Mouse (Mus musculus) neutrophil, adult 5-6 weeks (primary cell): ENCODE data around the gene Fam71f1. TPM values are rescaled to one million over a fixed set of nuclear protein-coding genes. Genes with fewer than 3 reads are reported as not detected.
"Not testable (repeated sequence)": the region's sequence is repeated elsewhere in the genome, so short reads cannot be mapped to it uniquely, and the experiment has no call there.

Experiments used
- ATAC-seq: fragments of 151-379, 151-347 bp; 2 replicates; pipeline ENCODE4 v1.8.0; 2017; ENCODE audit warnings: mild to moderate bottlenecking, moderate TSS enrichment; ENCODE audit not compliant: insufficient number of reproducible peaks, poor library complexity, low FRiP score, severe bottlenecking; ENCODE audit errors: extremely low read depth
- total RNA-seq: library from RNA; stranded (forward); fragments of 200-1000 nt; gene quantifications from 2 replicates; pipeline ENCODE4 v1.2.3, GENCODE M21; 2017

Fam71f1 gene
- total RNA-seq, 1 experiment from 2014 or later = not detected

DNA sequence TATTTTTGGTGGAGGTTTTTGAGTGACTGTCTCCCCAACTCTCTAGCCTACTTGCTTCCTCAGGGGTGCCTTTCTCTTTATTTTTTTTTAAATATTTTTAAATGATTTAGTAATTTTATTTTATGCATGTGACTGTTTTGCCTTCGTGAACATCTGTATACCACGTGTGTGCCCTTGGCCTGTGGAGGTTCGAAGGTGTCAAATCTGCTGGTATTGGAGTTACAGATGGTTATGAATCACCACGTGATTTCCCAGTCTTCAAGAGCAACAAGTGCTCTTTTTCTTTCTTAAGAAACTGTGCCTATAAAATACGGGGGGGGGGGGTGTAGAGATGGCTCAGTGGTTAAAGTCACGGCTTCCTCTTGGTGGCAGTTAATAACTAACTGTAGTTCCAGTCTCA is 2.6 kb downstream of the Fam71f1 start:
- ATAC-seq = no peak

DNA sequence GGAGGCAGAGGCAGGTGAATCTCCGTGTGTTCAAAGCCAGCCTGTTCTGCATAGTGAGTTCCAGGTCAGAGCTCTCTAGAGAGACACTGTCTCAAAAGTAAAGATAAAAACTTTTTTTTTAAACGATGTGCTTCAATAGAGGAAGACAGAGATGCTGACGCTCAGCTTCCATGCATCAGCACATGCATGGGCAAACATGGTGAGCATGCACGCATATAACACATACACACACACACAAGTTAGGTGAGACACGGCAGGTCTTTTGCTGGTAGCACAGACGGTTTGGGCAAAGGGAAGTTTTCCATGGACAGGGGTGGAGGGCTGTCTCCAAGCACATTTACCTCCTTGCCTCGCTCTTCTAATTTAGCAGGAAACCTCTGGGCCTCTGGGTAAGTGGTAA is 3.2 kb downstream of the Fam71f1 start:
- no peak for ATAC-seq

DNA sequence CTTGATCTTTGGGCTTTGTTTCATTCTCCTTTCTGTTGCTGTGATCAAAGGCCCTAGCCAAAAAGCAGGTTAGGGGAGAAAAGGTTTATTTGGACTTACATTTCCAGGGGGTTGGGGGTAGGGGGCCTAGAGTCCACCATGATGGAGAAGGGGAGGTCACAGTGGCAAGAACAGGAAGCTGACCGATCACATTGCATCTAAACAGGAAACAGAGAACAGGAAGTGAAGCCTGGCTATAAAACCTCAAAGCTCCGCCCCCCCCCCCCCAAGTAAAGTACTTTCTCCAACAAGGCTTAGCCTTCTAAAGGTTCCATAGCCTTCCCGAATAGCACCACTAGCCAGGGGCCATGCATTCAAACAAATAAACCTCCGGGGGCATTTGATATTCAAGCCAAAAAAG is 3.8 kb downstream of the Fam71f1 start:
- ATAC-seq = no peak

DNA sequence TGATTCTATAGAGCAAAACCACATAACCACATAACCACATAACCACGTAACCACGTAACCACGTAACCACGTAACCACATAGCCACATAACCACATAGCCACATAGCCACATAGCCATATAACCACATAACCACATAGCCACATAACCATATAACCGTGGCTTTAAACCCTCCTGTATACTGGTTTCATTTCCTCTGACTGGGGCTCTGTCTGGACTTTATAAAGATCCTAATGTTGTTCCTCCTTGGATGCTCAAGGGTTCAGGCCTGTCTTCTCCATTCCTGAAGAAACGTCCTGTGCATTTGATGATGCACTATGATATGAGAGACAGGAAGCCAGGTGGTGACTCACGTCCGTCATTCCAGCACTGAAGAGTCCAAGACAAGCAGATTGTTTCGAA is 8.0 kb downstream of the Fam71f1 start:
- no peak for ATAC-seq

- no peak for ATAC-seq
Observed at GRCm38 (mm10) chr6:29329514-29329913, 10.6 kb downstream of the Fam71f1 start.

DNA sequence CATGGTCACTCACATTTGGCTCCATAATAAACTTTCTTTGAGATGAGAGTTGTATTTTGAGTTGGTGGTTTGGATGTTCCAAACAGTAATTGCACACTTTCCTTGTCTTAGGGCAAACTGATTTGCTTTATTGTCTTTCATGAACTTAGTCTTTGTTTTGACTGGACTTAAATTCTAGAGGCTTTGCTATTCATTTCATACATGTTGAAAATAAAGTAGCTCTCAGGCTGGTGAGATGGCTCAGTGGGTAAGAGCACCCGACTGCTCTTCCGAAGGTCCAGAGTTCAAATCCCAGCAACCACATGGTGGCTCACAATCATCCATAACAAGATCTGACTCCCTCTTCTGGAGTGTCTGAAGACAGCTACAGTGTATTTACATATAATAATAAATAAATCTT is 27.6 kb downstream of the Fam71f1 start:
- not testable (repeated sequence) for ATAC-seq

DNA sequence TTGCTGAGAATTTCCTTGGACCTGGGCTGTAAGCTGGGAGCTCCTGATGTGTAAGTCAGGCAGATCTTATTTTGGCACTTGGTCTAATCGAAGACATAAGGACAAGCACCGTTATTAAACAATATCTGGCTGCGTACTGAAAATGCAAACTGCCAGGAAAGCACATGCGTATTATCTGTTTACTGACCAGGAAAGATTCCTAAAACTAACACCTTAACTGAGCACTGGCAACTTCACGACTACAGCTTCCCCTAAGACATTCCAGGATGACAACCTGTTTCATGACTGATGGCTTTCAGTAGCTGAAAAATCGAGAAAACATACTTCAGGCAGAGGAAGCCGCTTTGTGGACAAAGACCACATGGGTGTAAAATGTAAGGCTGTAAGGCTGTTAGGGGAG is 28.2 kb downstream of the Fam71f1 start:
- ATAC-seq = no peak

DNA sequence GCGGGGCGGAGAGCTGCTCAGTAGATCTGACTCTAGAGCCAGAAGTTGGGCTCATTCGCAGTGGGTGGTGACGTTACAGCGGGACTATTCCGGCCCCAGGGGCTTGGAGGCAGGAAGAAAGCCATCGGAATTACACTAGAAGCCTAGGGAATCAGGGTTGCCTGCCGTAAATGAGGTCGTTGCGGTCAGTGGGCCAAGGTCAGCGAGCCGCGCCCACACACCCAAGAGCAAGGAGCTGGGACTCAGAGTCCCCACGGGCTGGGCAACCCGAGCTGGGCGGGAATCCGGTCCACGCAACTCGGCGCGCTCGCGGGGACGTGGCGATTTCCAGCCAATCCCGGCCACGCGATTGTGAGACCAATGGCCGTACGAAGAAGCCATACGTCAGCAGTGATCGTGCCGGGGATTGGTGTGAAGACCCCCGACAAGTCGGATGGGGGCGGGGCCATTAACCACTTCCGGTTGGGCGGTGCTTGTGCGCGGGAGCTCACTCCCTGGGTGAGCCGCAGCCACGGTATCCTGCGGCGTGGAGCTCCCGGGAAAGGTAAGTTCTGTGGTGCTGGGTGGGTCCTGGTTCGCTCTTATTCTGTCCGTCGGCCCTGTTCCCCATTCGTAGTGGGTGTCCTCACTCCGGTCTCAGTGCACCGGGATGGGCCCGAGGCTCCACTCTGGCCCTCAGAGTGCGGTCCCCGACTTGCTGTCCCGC is 28.9 kb downstream of the Fam71f1 start, which contains the start of gene Calu:
TSS of gene Calu (plus strand) at position 405 of the 706 bp plus-strand sequence.
- ATAC-seq = peak; percentile 97

GRCm38 (mm10) chr6:29348371-29348724 is 29.4 kb downstream of the Fam71f1 start:
- no peak for ATAC-seq

DNA sequence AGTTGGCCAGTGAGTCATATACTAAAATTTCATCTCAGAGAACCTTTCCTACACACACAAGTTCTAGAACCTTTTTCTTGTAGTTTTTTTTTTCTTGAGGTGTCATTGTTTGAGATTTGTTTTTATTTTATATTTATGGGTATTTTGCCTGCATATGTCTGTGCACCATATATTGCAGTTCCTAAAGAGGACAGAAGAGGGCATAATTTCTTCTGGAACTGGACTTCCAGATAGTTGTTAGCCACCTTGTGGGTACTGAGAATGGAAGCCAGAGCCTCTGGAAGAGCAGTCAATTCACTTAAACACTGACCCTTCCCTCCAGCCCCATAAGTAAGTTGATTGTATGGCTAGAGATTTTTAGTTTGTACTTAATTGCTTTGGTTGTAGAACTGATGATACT is 32.7 kb downstream of the Fam71f1 start:
- ATAC-seq = no peak

DNA sequence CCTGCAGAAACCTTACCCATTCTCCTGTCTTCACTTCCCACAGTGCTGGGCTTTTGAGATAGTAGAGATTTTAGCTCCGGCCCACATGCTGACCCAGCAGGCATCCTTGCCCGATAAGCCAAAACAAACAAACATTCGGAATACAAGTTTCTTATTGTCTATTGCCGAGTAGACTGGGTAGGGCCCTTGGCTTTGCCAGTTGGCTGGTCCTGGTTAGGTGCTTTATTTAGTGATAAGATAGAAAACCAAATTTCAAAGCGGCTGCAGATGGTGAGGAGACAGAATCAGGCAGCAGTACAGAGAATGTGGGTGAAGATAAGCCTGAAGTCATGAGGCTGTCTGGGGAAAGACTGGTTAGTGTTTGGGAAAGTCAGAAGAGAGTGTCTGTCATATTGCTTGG is 33.9 kb downstream of the Fam71f1 start:
- ATAC-seq = no peak

- ATAC-seq = no peak
Observed at GRCm38 (mm10) chr6:29359386-29359785, 40.4 kb downstream of the Fam71f1 start.

DNA sequence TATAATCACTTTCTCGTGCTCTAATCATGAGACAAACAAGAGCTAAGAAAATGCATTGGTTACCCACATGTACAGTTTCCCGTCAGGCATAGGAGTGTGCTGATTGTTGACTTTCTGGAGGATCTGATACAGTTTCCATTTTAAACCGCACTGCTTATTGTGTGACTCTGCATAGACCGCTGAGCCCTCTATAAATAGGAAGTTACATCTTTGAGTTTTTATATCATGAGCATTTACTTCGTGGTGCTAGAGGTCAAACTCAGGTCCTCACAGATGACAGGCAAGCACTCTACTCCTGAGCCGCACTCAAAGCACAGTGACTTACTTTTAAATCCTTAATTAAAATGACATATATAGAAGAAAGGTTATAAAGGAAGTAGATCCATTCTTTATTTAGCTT is 41.3 kb downstream of the Fam71f1 start:
- no peak for ATAC-seq

DNA sequence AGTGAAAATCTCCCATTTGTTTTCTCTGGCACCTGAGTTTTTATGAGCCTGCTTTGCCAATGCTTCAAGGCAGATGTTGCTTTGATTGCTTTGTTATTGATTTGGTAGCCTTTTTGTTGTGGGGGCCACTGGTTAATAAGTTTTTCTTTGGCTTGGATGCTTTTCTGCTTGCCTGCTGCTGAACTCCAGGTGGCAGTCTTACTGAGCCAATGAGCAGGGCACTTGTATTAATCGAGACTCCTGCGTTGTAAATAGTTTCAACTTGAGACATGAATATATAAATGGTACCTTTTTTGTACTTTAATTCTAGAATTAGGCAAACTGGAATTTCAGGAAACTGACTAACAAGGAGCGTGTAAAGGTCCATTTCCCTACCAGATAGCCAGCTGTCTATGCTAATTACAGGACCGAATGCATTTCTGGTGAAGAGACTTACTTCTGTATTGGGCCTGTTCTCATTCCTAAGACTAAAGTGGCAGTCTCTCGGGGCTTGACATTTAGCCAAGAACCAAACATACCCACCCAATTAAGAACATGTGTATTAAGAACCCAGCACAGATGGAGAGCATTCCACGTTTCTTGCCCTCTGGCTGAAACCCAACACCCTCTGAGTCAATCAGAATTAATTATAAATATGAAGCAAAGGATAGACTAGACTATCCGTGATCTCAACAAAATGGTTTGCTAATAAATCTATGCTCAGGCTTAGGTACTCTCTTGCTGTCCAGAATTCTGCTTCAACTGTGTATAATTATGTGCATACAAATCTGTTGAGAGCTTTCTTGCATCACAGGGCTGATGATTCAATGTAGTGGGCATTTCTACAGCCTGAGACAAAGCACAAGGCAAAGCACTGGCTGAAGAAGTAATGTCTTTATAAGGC is 43.5 kb downstream of the Fam71f1 start:
- ATAC-seq = no peak

DNA sequence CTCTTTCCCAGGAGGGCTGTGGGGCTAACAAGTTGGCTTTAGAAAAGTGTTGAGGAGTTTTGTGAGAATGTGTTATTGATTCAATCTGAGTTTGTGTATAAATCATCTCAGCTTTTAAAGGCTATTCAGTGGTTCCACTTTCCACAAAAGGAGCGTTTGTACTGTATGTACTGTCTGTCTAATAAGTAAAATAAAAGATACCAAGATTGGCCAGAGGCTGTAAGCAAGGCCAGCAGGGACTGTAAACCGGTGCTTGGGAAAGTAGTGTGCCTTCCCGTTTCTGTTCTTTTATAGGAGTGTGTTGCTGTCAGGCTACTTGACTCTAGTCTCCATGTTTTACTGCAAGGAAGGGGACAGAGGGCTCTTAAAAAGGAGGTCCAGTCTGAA is 44.2 kb downstream of the Fam71f1 start:
- ATAC-seq = no peak

- no peak for ATAC-seq
Observed at GRCm38 (mm10) chr6:29365277-29365676, 46.3 kb downstream of the Fam71f1 start.

DNA sequence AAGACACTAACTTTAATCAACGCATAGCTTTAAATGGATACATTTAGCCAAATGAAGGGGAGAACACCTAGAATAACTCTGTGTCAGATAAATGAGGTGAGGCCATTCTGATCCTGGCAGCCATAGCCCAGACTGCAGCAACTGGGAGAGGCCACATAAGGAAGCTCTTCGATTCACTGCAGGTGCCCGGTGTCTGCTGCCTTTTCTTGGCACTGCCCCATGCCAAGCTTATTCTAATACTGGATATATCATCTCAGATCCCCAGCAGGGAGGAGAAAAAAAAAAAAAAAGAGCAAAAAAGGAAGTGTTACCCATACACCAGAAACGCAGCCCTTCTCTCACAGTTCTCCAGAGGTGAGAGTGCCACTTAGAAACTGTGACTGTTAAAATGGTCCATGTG is 58.4 kb downstream of the Fam71f1 start:
- ATAC-seq = no peak

DNA sequence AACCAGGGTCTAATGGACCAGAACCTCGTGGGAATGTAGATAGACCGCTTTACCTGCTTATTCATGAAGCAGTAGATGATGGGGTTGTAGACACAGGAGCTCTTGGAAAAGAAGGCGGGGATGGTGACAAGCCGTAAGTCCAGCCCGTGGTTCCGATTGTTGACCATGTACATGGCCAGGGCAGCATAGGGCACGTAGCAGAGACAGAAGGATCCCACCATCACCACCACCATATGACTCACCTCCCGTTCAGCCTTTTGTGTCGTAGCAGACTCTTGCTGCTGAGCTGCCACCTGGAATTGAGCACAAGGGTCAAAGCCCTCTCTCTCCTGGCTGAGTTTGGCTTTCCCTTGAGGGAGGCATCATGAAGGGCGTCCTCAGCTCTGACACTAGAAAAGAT is 59.7 kb downstream of the Fam71f1 start:
- ATAC-seq = no peak

- ATAC-seq = no peak
Observed at GRCm38 (mm10) chr6:29379954-29380353, 61.0 kb downstream of the Fam71f1 start.

- no peak for ATAC-seq
Observed at GRCm38 (mm10) chr6:29382442-29382841, 63.5 kb downstream of the Fam71f1 start.
